Mouse (Mus musculus): ENCODE measurements at regions not wholly inside any gene's neighbourhood (a gene's known extent, or its start where the extent isn't known, plus 50 kb on each side); places are given as distances from the start of the nearest gene placed in this dataset.

GRCm38 (mm10) chr1:152165490-152165905, 75.6 kb upstream of the 1700025G04Rik start:
- H3K79me2 ChIP-seq (replicated peaks; ENCODE audit: control insufficient read depth, extremely low read depth, insufficient read depth, poor library complexity, severe bottlenecking), result no peaks in the 10 kb centered on the region
- no peak for TF ChIP-seq JUN (IDR thresholded peaks at IDR 0.05; ENCODE audit: insufficient read depth, low read depth, low read length)
- TF ChIP-seq PAX5 (IDR thresholded peaks at IDR 0.05; ENCODE audit: low read length), result no peak
- no peak for TF ChIP-seq MYC (IDR thresholded peaks at IDR 0.05; ENCODE audit: low read depth, low read length)
- no peak for TF ChIP-seq ETS1 (conservative IDR thresholded peaks at IDR 0.05; ENCODE audit: low read depth, low read length)
- TF ChIP-seq GABPA (IDR thresholded peaks at IDR 0.05; ENCODE audit: insufficient replicate concordance, low read depth, low read length), result no peak
- no peak for TF ChIP-seq KAT2A (IDR thresholded peaks at IDR 0.05; ENCODE audit: insufficient replicate concordance, low read length)
- TF ChIP-seq RCOR1 (conservative IDR thresholded peaks at IDR 0.05; ENCODE audit: low read depth, low read length), result no peak
- no peak for TF ChIP-seq EP300 (IDR thresholded peaks at IDR 0.05; ENCODE audit: low read length)
- TF ChIP-seq MAFK (IDR thresholded peaks at IDR 0.05; ENCODE audit: insufficient replicate concordance, low read length), result no peak
- TF ChIP-seq NRF1 (IDR thresholded peaks at IDR 0.05; ENCODE audit: low read depth, low read length), result no peak
- TF ChIP-seq NELFE (IDR thresholded peaks at IDR 0.05; ENCODE audit: low read depth, low read length), result no peak
- TF ChIP-seq SIN3A (IDR thresholded peaks at IDR 0.05; ENCODE audit: low read length), result no peak
- no peak for TF ChIP-seq JUND (conservative IDR thresholded peaks at IDR 0.05; ENCODE audit: low read depth, low read length)
- no peak for TF ChIP-seq USF1 (IDR thresholded peaks at IDR 0.05; ENCODE audit: low read depth, low read length)
- TF ChIP-seq CTCF (conservative IDR thresholded peaks at IDR 0.05 in 1 of 2, IDR thresholded peaks at IDR 0.05 in 1 of 2; ENCODE audit: low read depth in 2 of 2, low read length in 2 of 2), result no peak
- TF ChIP-seq USF2 (conservative IDR thresholded peaks at IDR 0.05; ENCODE audit: low read depth, low read length), result no peak
- no peak for TF ChIP-seq TCF12 (IDR thresholded peaks at IDR 0.05; ENCODE audit: low read depth, low read length)
- no peak for TF ChIP-seq MEF2A (IDR thresholded peaks at IDR 0.05; ENCODE audit: borderline replicate concordance, low read depth, low read length)
- TF ChIP-seq MAX (IDR thresholded peaks at IDR 0.05; ENCODE audit: low read length), result no peak
- no peak overlapping the region for H3K27ac ChIP-seq (ENCODE audit: insufficient read depth, low read depth)
- no peak overlapping the region for H3K9ac ChIP-seq (ENCODE audit: insufficient read depth, low read depth)
- no peak for DNase-seq (ENCODE audit: extremely low read depth)
- H3K4me3 ChIP-seq (replicated peaks in 1 of 3; ENCODE audit: low read depth in 2 of 3, low read length in 2 of 3, poor library complexity in 1 of 3), result no peak overlapping the region
- H3K36me3 ChIP-seq (replicated peaks in 1 of 2; ENCODE audit: control insufficient read depth in 1 of 2, insufficient read depth in 1 of 2, low read length in 1 of 2), result no peaks in the 10 kb centered on the region
- peaks cover 2 to 9% of the 10 kb centered on the region in 2 experiments; a peak in 3 of 4 replicates for H3K4me1 ChIP-seq (ENCODE audit: control insufficient read depth in 1 of 2, insufficient read depth in 2 of 2)
- H3K27me3 ChIP-seq (replicated peaks), result no peaks in the 10 kb centered on the region
- no peak overlapping the region for H3K4me2 ChIP-seq (ENCODE audit: insufficient read depth, low read depth, poor library complexity, severe bottlenecking)
- in situ Hi-C loops (cut with MboI; ENCODE audit: low pct_ligation_motif_present, low pct_unique_long_range_greater_than_20kb, low sequenced_read_pairs), result no loop called here
- no peaks in the 10 kb centered on the region for H3K9me3 ChIP-seq (replicated peaks; ENCODE audit: low read length)
- dilution Hi-C loops (cut with MboI; ENCODE audit: extremely low pct_ligation_motif_present, extremely low pct_unique_long_range_greater_than_20kb, low sequenced_read_pairs), result no loop called here

GRCm38 (mm10) chr1:152164843-152165489, 75.0 kb upstream of the 1700025G04Rik start:
- no peaks in the 10 kb centered on the region for H3K79me2 ChIP-seq (replicated peaks; ENCODE audit: control insufficient read depth, extremely low read depth, insufficient read depth, poor library complexity, severe bottlenecking)
- DNase-seq (ENCODE audit: extremely low read depth), result no peak
- H3K9ac ChIP-seq (ENCODE audit: insufficient read depth, low read depth), result no peak overlapping the region
- no peaks in the 10 kb centered on the region for H3K9me3 ChIP-seq (replicated peaks; ENCODE audit: low read length)
- H3K4me1 ChIP-seq (ENCODE audit: control insufficient read depth in 1 of 2, insufficient read depth in 2 of 2), result peaks cover 2 to 5% of the 10 kb centered on the region in 2 experiments; a peak in 3 of 4 replicates
- no peaks in the 10 kb centered on the region for H3K36me3 ChIP-seq (replicated peaks in 1 of 2; ENCODE audit: control insufficient read depth in 1 of 2, insufficient read depth in 1 of 2, low read length in 1 of 2)
- dilution Hi-C loops (cut with MboI; ENCODE audit: extremely low pct_ligation_motif_present, extremely low pct_unique_long_range_greater_than_20kb, low sequenced_read_pairs) (no loop called here), in situ Hi-C loops (cut with MboI; ENCODE audit: low pct_ligation_motif_present, low pct_unique_long_range_greater_than_20kb, low sequenced_read_pairs) (no loop called here)
- H3K4me3 ChIP-seq (replicated peaks in 1 of 3; ENCODE audit: low read depth in 2 of 3, low read length in 2 of 3, poor library complexity in 1 of 3), result no peak overlapping the region
- no peak overlapping the region for H3K27ac ChIP-seq (ENCODE audit: insufficient read depth, low read depth)
- no peak for TF ChIP-seq TCF12 (IDR thresholded peaks at IDR 0.05; ENCODE audit: low read depth, low read length)
- TF ChIP-seq MAFK (IDR thresholded peaks at IDR 0.05; ENCODE audit: insufficient replicate concordance, low read length), result no peak
- no peak for TF ChIP-seq RAD21 (IDR thresholded peaks at IDR 0.05; ENCODE audit: low read depth, low read length)
- no peak for TF ChIP-seq POLR2A (IDR thresholded peaks at IDR 0.05; ENCODE audit: low read depth, low read length)
- TF ChIP-seq MAZ (IDR thresholded peaks at IDR 0.05; ENCODE audit: low read depth, low read length), result no peak
- no peak for TF ChIP-seq CTCF (conservative IDR thresholded peaks at IDR 0.05 in 1 of 2, IDR thresholded peaks at IDR 0.05 in 1 of 2; ENCODE audit: low read depth in 2 of 2, low read length in 2 of 2)
- TF ChIP-seq MEF2A (IDR thresholded peaks at IDR 0.05; ENCODE audit: borderline replicate concordance, low read depth, low read length), result no peak
- no peak for TF ChIP-seq NRF1 (IDR thresholded peaks at IDR 0.05; ENCODE audit: low read depth, low read length)
- TF ChIP-seq ZMIZ1 (IDR thresholded peaks at IDR 0.05; ENCODE audit: low read depth, low read length), result no peak
- TF ChIP-seq JUND (conservative IDR thresholded peaks at IDR 0.05; ENCODE audit: low read depth, low read length), result no peak
- TF ChIP-seq TBP (conservative IDR thresholded peaks at IDR 0.05; ENCODE audit: low read depth, low read length), result no peak
- TF ChIP-seq SIN3A (IDR thresholded peaks at IDR 0.05; ENCODE audit: low read length), result no peak
- TF ChIP-seq USF2 (conservative IDR thresholded peaks at IDR 0.05; ENCODE audit: low read depth, low read length), result no peak
- H3K4me2 ChIP-seq (ENCODE audit: insufficient read depth, low read depth, poor library complexity, severe bottlenecking), result no peak overlapping the region
- no peaks in the 10 kb centered on the region for H3K27me3 ChIP-seq (replicated peaks)

All from CH12.LX (cell line).